In the genomic region with DNA sequence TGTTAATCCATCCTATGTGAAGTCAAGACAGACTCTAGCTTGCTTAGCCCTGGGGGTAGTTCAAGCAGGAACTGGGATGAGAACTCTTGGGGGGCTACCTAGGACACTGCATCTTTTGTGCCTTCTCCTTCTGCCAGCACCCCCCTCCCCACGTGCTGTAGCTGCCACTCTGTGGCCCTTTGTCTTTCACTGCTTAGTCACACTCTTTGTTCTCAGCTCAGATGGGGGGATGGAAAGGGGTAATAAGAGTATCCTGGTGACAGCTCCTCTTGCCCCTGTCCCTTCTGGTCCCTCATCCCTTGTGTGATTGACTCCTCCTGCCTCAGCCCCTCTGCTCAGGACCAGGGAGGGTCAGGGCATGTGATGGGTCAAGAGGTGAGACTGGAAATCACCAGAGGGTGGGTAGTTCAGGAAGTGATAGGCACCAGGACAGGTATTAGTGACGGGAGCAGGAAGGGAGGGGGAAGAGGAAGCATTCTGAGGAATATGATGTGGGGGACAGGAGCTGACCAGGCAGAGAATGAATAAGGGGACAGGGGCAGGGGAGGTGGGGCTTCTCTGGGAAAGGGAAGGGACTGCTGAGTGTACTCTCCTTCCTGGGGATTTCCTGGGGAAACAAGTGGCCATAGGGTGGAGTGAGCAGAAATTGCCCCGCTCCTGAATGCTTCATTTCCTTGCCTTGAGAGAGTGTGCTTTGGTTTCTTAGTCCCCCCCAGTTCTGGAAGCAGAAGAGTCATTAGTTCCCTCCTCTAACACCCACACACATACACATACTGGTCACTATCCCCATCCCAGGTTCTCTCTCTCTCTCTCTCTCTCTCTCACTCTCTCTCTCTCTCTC, we compare ENCODE assay signal across 9 mouse cellular contexts. TPM values are rescaled to one million over a fixed set of nuclear protein-coding genes. Genes with fewer than 3 reads are reported as not detected.
DNase-seq lines count a peak whose midpoint lies in the region; ATAC-seq lines count a peak whose summit lies in the region.
"Had no signal": no experiment of that assay in that cellular context is flagged by ENCODE, and none has a peak within 500 bp of the region (broad histone marks: within the 10 kb centered on the region; RNA-seq: fewer than 3 reads in every experiment).

No protein-coding gene starts in this region.

- peak overlapping the region; percentile 30; the same call in 1 of the 2 replicates for H3K9ac ChIP-seq in limb, embryonic 11.5 days (ENCODE audit: low read length)

- 33% methylated on average over 3 of the region's 3 CpGs for WGBS in limb, embryonic 11.5 days

- peaks cover 35% of the 10 kb centered on the region for H3K4me1 ChIP-seq in limb, embryonic 11.5 days (ENCODE audit: control insufficient read depth, insufficient read depth, low read length)

- intact Hi-C loops in heart, postnatal 14 days (cut with DNase I) = no loop called here

- DNase-seq in heart, adult 8-10 months (ENCODE audit: low spot score) = peak; percentile 46
- DNase-seq in heart, postnatal 14 days = no peak
- peak; percentile 47 for DNase-seq in 3T3-L1 (ENCODE audit: low read depth, low spot score)
- DNase-seq in embryo, embryonic 11 days = peak; percentile 37
- no peak for DNase-seq in limb, embryonic 11.5 days (ENCODE audit: low spot score)
- DNase-seq in right cerebral cortex, postnatal 25 days = no peak
- no peak for DNase-seq in thymus, postnatal 36 days
- no peak for DNase-seq in T-cell, adult 2 months (ENCODE audit: low spot score)

- ATAC-seq in limb, embryonic 11.5 days (ENCODE audit: insufficient number of reproducible peaks, low FRiP score, low TSS enrichment, low read depth) = no peak
- ATAC-seq: Patski had no signal

- H3K36me3 ChIP-seq in limb, embryonic 11.5 days (ENCODE audit: control insufficient read depth, insufficient read depth, low read length) = peaks cover 4% of the 10 kb centered on the region; the same call in 1 of the 2 replicates

- H3K4me2 ChIP-seq in limb, embryonic 11.5 days (ENCODE audit: low read depth, severe bottlenecking) = no peak overlapping the region

- H3K27ac ChIP-seq in limb, embryonic 11.5 days (replicated peaks; ENCODE audit: low read depth, low read length) = peak overlapping the region; percentile 74

- H3K4me3 ChIP-seq in limb, embryonic 11.5 days (ENCODE audit: low read depth, low read length) = no peak overlapping the region

- no peaks in the 10 kb centered on the region for H3K9me3 ChIP-seq in limb, embryonic 11.5 days (ENCODE audit: control insufficient read depth, low read length)

- no peaks in the 10 kb centered on the region for H3K27me3 ChIP-seq in limb, embryonic 11.5 days (ENCODE audit: control insufficient read depth, insufficient read depth, low read length)
- H3K27me3 ChIP-seq: Patski had no signal

RNA-seq across cellular contexts. Expression of gene Adamts4, which starts 1.6 kb away (rescaled TPM):
- total RNA-seq in heart, adult 8-10 months (2022) = under 1 TPM; 0.19 to 0.60 (median 0.25) TPM
- 1 to 10 TPM; 2.9 to 3.6 TPM for total RNA-seq in heart, postnatal 14 days (2021)
- polyA plus RNA-seq in limb, embryonic 11.5 days (2014; fragmentation: Nextera tagmentation; extraction: Ambion mirVana) = 5.5 and 5.6 TPM in 2 replicates

RNA-seq across cellular contexts. Expression of gene Ndufs2, which starts 2.6 kb away (rescaled TPM):
- 1,000 to 10,000 TPM; 1,619 to 1,708 (median 1,672) TPM for total RNA-seq in heart, adult 8-10 months (2022)
- total RNA-seq in heart, postnatal 14 days (2021) = 1,000 to 10,000 TPM; 1,236 to 1,272 TPM
- 260 and 264 TPM in 2 replicates for polyA plus RNA-seq in limb, embryonic 11.5 days (2014; fragmentation: Nextera tagmentation; extraction: Ambion mirVana)

RNA-seq across cellular contexts. Expression of gene Fcer1g, which starts 14.4 kb away (rescaled TPM):
- total RNA-seq in heart, adult 8-10 months (2022) = 10 to 100 TPM in 2 of 4 experiments, 1 to 10 TPM in 2; 8.2 to 14.4 (median 11.5) TPM
- 10 to 100 TPM; 10.2 to 11.6 TPM for total RNA-seq in heart, postnatal 14 days (2021)
- 13.2 and 13.6 TPM in 2 replicates for polyA plus RNA-seq in limb, embryonic 11.5 days (2014; fragmentation: Nextera tagmentation; extraction: Ambion mirVana)

RNA-seq across cellular contexts. Expression of gene B4galt3, which starts 21.5 kb away (rescaled TPM):
- 10 to 100 TPM; 15.4 to 20.8 (median 19.1) TPM for total RNA-seq in heart, adult 8-10 months (2022)
- total RNA-seq in heart, postnatal 14 days (2021) = 10 to 100 TPM; 19.5 to 25.7 TPM
- polyA plus RNA-seq in limb, embryonic 11.5 days (2014; fragmentation: Nextera tagmentation; extraction: Ambion mirVana) = 68.9 and 78.2 TPM in 2 replicates

RNA-seq across cellular contexts. Expression of gene Apoa2, which starts 23.8 kb away (rescaled TPM):
- 1 to 10 TPM; 1.8 to 4.9 (median 1.9) TPM for total RNA-seq in heart, adult 8-10 months (2022)
- total RNA-seq in heart, postnatal 14 days (2021) = 1 to 10 TPM; 1.6 to 4.0 TPM
- polyA plus RNA-seq in limb, embryonic 11.5 days (2014; fragmentation: Nextera tagmentation; extraction: Ambion mirVana) = 2.8 and 4.6 TPM in 2 replicates
- polyA plus RNA-seq: Patski had no signal

Comparison
In these comparisons a context has a peak if more than half of its experiments do, and no peak if none do; other contexts are left out.
1. DNase-seq: peak in heart, adult 8-10 months (single experiment), 3T3-L1 (single experiment) and embryo, embryonic 11 days (single experiment); none in heart, postnatal 14 days (0 of 2), limb, embryonic 11.5 days (single experiment), right cerebral cortex, postnatal 25 days (single experiment), thymus, postnatal 36 days (0 of 2) and T-cell, adult 2 months (single experiment).